In the genomic region with DNA sequence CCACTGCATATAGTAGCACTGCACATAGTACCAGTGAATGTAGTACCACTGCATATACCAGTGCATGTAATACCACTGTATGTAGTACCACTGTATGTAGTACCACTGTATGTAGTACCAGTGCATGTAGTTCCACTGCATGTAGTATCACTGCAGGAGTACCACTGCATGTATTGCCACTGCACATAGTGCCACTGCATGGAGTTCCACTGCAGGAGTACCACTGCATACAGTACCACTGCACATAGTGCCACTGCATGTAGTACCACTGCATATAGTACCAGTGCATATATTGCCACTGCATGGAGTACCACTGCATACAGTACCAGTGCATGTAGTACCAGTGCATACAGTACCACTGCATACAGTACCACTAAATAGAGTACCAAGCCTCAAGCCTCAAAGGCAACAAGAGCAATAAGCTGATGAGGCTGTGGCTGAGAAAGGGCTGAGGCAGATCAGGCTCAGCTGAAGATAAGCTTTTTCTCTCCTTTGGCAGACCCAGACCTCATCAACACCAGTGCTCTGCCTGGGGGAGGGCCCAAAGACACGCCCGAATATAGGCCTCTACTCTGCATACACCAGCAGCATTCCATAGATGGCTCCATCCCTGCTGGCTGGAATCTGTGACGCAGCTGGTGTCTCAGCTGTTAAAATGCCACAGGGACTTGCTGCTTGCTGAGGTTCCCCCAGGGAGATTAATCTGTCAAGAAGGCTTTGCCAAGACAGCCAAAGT, we compare ENCODE assay signal across 10 mouse cellular contexts. TPM values are rescaled to one million over a fixed set of nuclear protein-coding genes. Genes with fewer than 3 reads are reported as not detected.
DNase-seq lines count a peak whose midpoint lies in the region; ATAC-seq lines count a peak whose summit lies in the region.
"Had no signal": no experiment of that assay in that cellular context is flagged by ENCODE, and none has a peak within 500 bp of the region (broad histone marks: within the 10 kb centered on the region; RNA-seq: fewer than 3 reads in every experiment).

No protein-coding gene starts in this region.

- H3K4me1 ChIP-seq in forebrain, embryonic 12.5 days = no peaks in the 10 kb centered on the region; the same call in 1 of the 2 replicates
- H3K4me1 ChIP-seq in forebrain, embryonic 10.5 days = no peaks in the 10 kb centered on the region
- H3K4me1 ChIP-seq in megakaryocyte, embryonic 14.5 days = peaks cover 10% of the 10 kb centered on the region; the same call in 1 of the 2 replicates
- no peaks in the 10 kb centered on the region for H3K4me1 ChIP-seq in hindbrain, embryonic 16.5 days (ENCODE audit: control insufficient read depth, insufficient read depth, low read depth, low read length)
- H3K4me1 ChIP-seq: kidney, embryonic 15.5 days; liver, embryonic 15.5 days had no signal

- no peaks in the 10 kb centered on the region for H3K27me3 ChIP-seq in forebrain, embryonic 12.5 days
- H3K27me3 ChIP-seq in forebrain, embryonic 10.5 days (ENCODE audit: poor library complexity, severe bottlenecking) = 0 out of 2 replicates have a peak, but pooled peaks cover 5% of the 10 kb centered on the region
- peaks cover 65% of the 10 kb centered on the region for H3K27me3 ChIP-seq in megakaryocyte, embryonic 14.5 days (replicated peaks)
- H3K27me3 ChIP-seq in hindbrain, embryonic 16.5 days (replicated peaks; ENCODE audit: control insufficient read depth, insufficient read depth, low read length) = no peaks in the 10 kb centered on the region

- H3K4me2 ChIP-seq in forebrain, embryonic 12.5 days = no peak overlapping the region
- no peak overlapping the region for H3K4me2 ChIP-seq in hindbrain, embryonic 16.5 days (ENCODE audit: low read length)
- H3K4me2 ChIP-seq: kidney, embryonic 15.5 days; liver, embryonic 15.5 days had no signal

- WGBS in forebrain, embryonic 12.5 days = 73% methylated on average over 3 of the region's 3 CpGs
- whole genome bisulfite sequencing in forebrain, embryonic 10.5 days = 80% methylated on average over 3 of the region's 3 CpGs
- 55% methylated on average over 3 of the region's 3 CpGs for WGBS in hindbrain, embryonic 16.5 days

- H3K36me3 ChIP-seq in forebrain, embryonic 12.5 days (replicated peaks) = no peaks in the 10 kb centered on the region
- H3K36me3 ChIP-seq in forebrain, embryonic 10.5 days (replicated peaks) = no peaks in the 10 kb centered on the region
- no peaks in the 10 kb centered on the region for H3K36me3 ChIP-seq in megakaryocyte, embryonic 14.5 days (replicated peaks; ENCODE audit: low read length)
- H3K36me3 ChIP-seq in hindbrain, embryonic 16.5 days (ENCODE audit: control insufficient read depth, insufficient read depth, low read length) = no peaks in the 10 kb centered on the region
- H3K36me3 ChIP-seq: kidney, embryonic 15.5 days; liver, embryonic 15.5 days had no signal

- no peak overlapping the region for H3K4me3 ChIP-seq in forebrain, embryonic 12.5 days (replicated peaks)
- no peak overlapping the region for H3K4me3 ChIP-seq in forebrain, embryonic 10.5 days
- H3K4me3 ChIP-seq in megakaryocyte, embryonic 14.5 days (replicated peaks) = peak overlapping the region; percentile 30
- no peak overlapping the region for H3K4me3 ChIP-seq in hindbrain, embryonic 16.5 days (ENCODE audit: low read length)
- H3K4me3 ChIP-seq: kidney, embryonic 15.5 days; liver, embryonic 15.5 days had no signal

- no peak for DNase-seq in forebrain, embryonic 10.5 days (ENCODE audit: extremely low spot score, low spot score)
- DNase-seq in kidney, postnatal 36 days = no peak

- no peaks in the 10 kb centered on the region for H3K9me3 ChIP-seq in forebrain, embryonic 12.5 days
- no peaks in the 10 kb centered on the region for H3K9me3 ChIP-seq in forebrain, embryonic 10.5 days
- H3K9me3 ChIP-seq in megakaryocyte, embryonic 14.5 days = no peaks in the 10 kb centered on the region
- no peaks in the 10 kb centered on the region for H3K9me3 ChIP-seq in hindbrain, embryonic 16.5 days (ENCODE audit: control insufficient read depth, low read length)
- H3K9me3 ChIP-seq: kidney, embryonic 15.5 days; liver, embryonic 15.5 days had no signal

- 0 out of 2 replicates have a peak, but pooled peaks have one; percentile 57 for ATAC-seq in forebrain, embryonic 12.5 days (ENCODE audit: low FRiP score)
- no peak for ATAC-seq in megakaryocyte, adult 5-6 weeks (ENCODE audit: poor library complexity, severe bottlenecking)
- peak; percentile 30; the same call in 1 of the 2 replicates for ATAC-seq in hindbrain, embryonic 16.5 days
- 0 out of 2 replicates have a peak, but pooled peaks have one; percentile 34 for ATAC-seq in megakaryocyte-erythroid progenitor cell, adult 5-6 weeks (replicated peaks; ENCODE audit: low FRiP score, low TSS enrichment, poor library complexity, severe bottlenecking)
- ATAC-seq in erythroblast, adult 5-6 weeks (replicated peaks; ENCODE audit: low FRiP score, poor library complexity, severe bottlenecking) = no peak

- no peak overlapping the region for H3K27ac ChIP-seq in forebrain, embryonic 12.5 days
- H3K27ac ChIP-seq in forebrain, embryonic 10.5 days = no peak overlapping the region
- no peak overlapping the region for H3K27ac ChIP-seq in hindbrain, embryonic 16.5 days (ENCODE audit: low read depth, low read length)
- H3K27ac ChIP-seq: kidney, embryonic 15.5 days; liver, embryonic 15.5 days had no signal

- H3K9ac ChIP-seq in forebrain, embryonic 12.5 days = no peak overlapping the region
- no peak overlapping the region for H3K9ac ChIP-seq in hindbrain, embryonic 16.5 days (ENCODE audit: low read depth, low read length)
- H3K9ac ChIP-seq: kidney, embryonic 15.5 days; liver, embryonic 15.5 days had no signal

RNA-seq across cellular contexts. Expression of gene Psmc1, which starts 9.8 kb away (rescaled TPM):
- polyA plus RNA-seq in forebrain, embryonic 12.5 days (2016; fragmentation: Nextera tagmentation; extraction: Ambion mirVana) = 335 and 353 TPM in 2 replicates
- 414 and 431 TPM in 2 replicates for polyA plus RNA-seq in forebrain, embryonic 10.5 days (2016; fragmentation: Nextera tagmentation; extraction: Ambion mirVana)
- polyA plus RNA-seq in megakaryocyte, embryonic 14.5 days (2012; ENCODE audit: insufficient read depth, low replicate concordance) = 14.0 TPM in 1 of 2 replicates, not detected in the other
- total RNA-seq in megakaryocyte, adult 5-6 weeks (2015) = 151 and 157 TPM in 2 replicates
- total RNA-seq in megakaryocyte, adult 5-6 weeks (2017) = 154 and 189 TPM in 2 replicates
- polyA plus RNA-seq in hindbrain, embryonic 16.5 days (2015; fragmentation: Nextera tagmentation; extraction: Ambion mirVana) = 276 and 284 TPM in 2 replicates
- 198 and 227 TPM in 2 replicates for total RNA-seq in megakaryocyte-erythroid progenitor cell, adult 5-6 weeks (2014; fragmentation: Nextera tagmentation)
- 293 and 383 TPM in 2 replicates for total RNA-seq in megakaryocyte-erythroid progenitor cell, adult 5-6 weeks (2017)
- total RNA-seq in erythroblast, adult 5-6 weeks (2015; ENCODE audit: low replicate concordance) = 42.6 and 92.4 TPM in 2 replicates
- 63.4 and 63.7 TPM in 2 replicates for total RNA-seq in erythroblast, adult 5-6 weeks (2017; ENCODE audit: low replicate concordance)

RNA-seq across cellular contexts. Expression of gene Nrde2, which starts 59.3 kb away (rescaled TPM):
- 14.9 and 16.8 TPM in 2 replicates for polyA plus RNA-seq in forebrain, embryonic 12.5 days (2016; fragmentation: Nextera tagmentation; extraction: Ambion mirVana)
- polyA plus RNA-seq in forebrain, embryonic 10.5 days (2016; fragmentation: Nextera tagmentation; extraction: Ambion mirVana) = 12.9 and 15.5 TPM in 2 replicates
- polyA plus RNA-seq in megakaryocyte, embryonic 14.5 days (2012; ENCODE audit: insufficient read depth, low replicate concordance) = 1.5 and 4.5 TPM in 2 replicates
- total RNA-seq in megakaryocyte, adult 5-6 weeks (2015) = 3.3 and 8.2 TPM in 2 replicates
- total RNA-seq in megakaryocyte, adult 5-6 weeks (2017) = 20.4 and 25.9 TPM in 2 replicates
- 11.9 and 13.6 TPM in 2 replicates for polyA plus RNA-seq in hindbrain, embryonic 16.5 days (2015; fragmentation: Nextera tagmentation; extraction: Ambion mirVana)
- 10.4 and 14.9 TPM in 2 replicates for total RNA-seq in megakaryocyte-erythroid progenitor cell, adult 5-6 weeks (2014; fragmentation: Nextera tagmentation)
- total RNA-seq in megakaryocyte-erythroid progenitor cell, adult 5-6 weeks (2017) = 34.5 and 36.1 TPM in 2 replicates
- total RNA-seq in erythroblast, adult 5-6 weeks (2015; ENCODE audit: low replicate concordance) = 0.19 and 8.8 TPM in 2 replicates
- total RNA-seq in erythroblast, adult 5-6 weeks (2017; ENCODE audit: low replicate concordance) = 10.9 and 11.1 TPM in 2 replicates

Comparison
In these comparisons a context has a peak if more than half of its experiments do, and no peak if none do; other contexts are left out.
1. ATAC-seq: peak in forebrain, embryonic 12.5 days (single experiment), hindbrain, embryonic 16.5 days (single experiment) and megakaryocyte-erythroid progenitor cell, adult 5-6 weeks (single experiment); none in megakaryocyte, adult 5-6 weeks (single experiment) and erythroblast, adult 5-6 weeks (single experiment).
2. RNA of gene Psmc1, which starts 9.8 kb away (polyA plus RNA-seq): 414 to 431 TPM in forebrain, embryonic 10.5 days, 335 to 353 TPM in forebrain, embryonic 12.5 days and 276 to 284 TPM in hindbrain, embryonic 16.5 days; 14.0 TPM in megakaryocyte, embryonic 14.5 days; every median in the first group is over 10 times any median in the second.